Mouse (Mus musculus) kidney, embryonic 15.5 days (tissue): ENCODE measurements around the gene Stk38l. TPM values are rescaled to one million over a fixed set of nuclear protein-coding genes. Genes with fewer than 3 reads are reported as not detected.

Experiments used
- ATAC-seq: fragments of 200-750 bp; cut with Nextera tagmentation; replicated peaks from 2 replicates; pipeline ENCODE4 v1.8.0; 2017; ENCODE audit warnings: moderate TSS enrichment; ENCODE audit not compliant: low FRiP score
- H3K27ac ChIP-seq: fragments of 300-500 bp; sonication (generic); 2 replicates; pipeline ENCODE4 v1.5.1; 2015; ENCODE audit warnings: mild to moderate bottlenecking, inconsistent platforms
- H3K27me3 ChIP-seq: fragments of 300-500 bp; sonication (generic); 2 replicates; pipeline ENCODE4 v1.6.1; 2015; ENCODE audit warnings: inconsistent platforms
- H3K36me3 ChIP-seq: fragments of 300-500 bp; sonication (generic); 2 replicates; pipeline ENCODE4 v1.6.1; 2015; ENCODE audit warnings: inconsistent platforms
- H3K4me1 ChIP-seq: fragments of 300-500 bp; sonication (generic); 2 replicates; pipeline ENCODE4 v1.6.1; 2015; ENCODE audit warnings: inconsistent platforms
- H3K4me2 ChIP-seq: fragments of 300-500 bp; sonication (generic); 2 replicates; pipeline ENCODE4 v1.6.1; 2015; ENCODE audit warnings: moderate library complexity, mild to moderate bottlenecking, inconsistent platforms
- H3K4me3 ChIP-seq: fragments of 300-500 bp; sonication (generic); replicated peaks from 2 replicates; pipeline ENCODE4 v1.5.1; 2015; ENCODE audit warnings: mild to moderate bottlenecking, inconsistent platforms
- H3K9ac ChIP-seq: fragments of 300-500 bp; sonication (generic); 2 replicates; pipeline ENCODE4 v1.6.1; 2015; ENCODE audit warnings: mild to moderate bottlenecking, inconsistent platforms
- H3K9me3 ChIP-seq: fragments of 300-500 bp; sonication (generic); replicated peaks from 2 replicates; pipeline ENCODE4 v1.6.1; 2016; ENCODE audit warnings: inconsistent platforms
- WGBS: fragments of 180-500 bp; shearing (Covaris S2); methylation state at CpG from one replicate; pipeline ENCODE4 v1.1.7; 2015; ENCODE audit warnings: mixed read lengths; 5-methylcytosine and 5-hydroxymethylcytosine counted together
- polyA plus RNA-seq: library from polyadenylated mRNA; unstranded; fragments of >200 nt; fragmentation: Nextera tagmentation; extraction: Ambion mirVana; gene quantifications from 2 replicates; pipeline ENCODE4 v1.2.1, GENCODE M21; 2015

The Stk38l gene
- 14.7 and 16.0 TPM in 2 replicates for polyA plus RNA-seq

DNA sequence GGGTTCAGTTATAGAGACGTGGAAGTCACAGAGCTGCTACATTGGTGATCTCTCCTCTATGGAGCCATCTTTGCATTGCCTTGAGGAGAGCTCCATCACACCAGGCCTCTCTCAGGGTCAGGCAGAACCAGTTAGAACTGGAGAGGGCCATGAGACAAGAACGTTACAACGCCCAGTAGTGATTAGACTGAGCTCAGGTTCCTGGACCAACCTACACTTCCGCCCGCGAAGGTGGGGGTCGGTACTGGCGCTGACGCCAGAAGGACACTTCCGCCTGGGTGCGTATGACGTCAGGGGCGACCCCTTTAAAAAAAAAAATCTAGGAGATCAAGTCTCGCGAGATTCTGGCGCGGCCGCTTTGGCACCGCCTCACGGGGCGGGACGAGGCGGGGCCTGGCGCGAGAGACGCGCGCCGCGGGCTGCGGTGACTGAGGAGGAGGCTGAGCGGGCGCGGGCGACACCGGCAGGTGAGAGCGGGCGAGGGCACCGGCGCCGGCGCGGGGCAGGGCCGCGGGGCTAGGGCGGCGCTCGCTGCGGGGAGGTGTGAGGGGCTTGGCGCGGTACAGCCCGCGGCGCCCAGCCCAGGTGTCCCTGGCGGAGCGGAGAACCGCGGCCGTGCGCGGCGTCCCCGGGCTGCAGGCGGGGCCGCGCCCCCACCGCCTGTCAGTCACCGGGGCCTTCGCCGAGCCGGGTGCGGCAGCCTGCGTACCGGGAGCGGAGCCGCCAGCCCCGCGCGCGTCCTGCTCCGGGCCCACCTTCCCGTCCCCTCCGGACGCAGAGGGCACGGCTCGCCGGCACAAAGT is at the start of gene Stk38l:
Gene Stk38l (plus strand): TSS at position 415 of the 803 bp plus-strand sequence.
- no peaks in the 10 kb centered on the region for H3K36me3 ChIP-seq
- no peaks in the 10 kb centered on the region for H3K9me3 ChIP-seq
- WGBS = 2% methylated on average over 82 of the region's 87 CpGs
- ATAC-seq = peak; percentile 98
- peak within 1 kb of the TSS; percentile 95 for H3K4me3 ChIP-seq
- peak within 1 kb of the TSS; percentile 80 for H3K27ac ChIP-seq
- peaks cover 5% of the 10 kb centered on the region; the same call in 1 of the 2 replicates for H3K4me1 ChIP-seq
- peak within 1 kb of the TSS; percentile 73 for H3K4me2 ChIP-seq
- no peaks in the 10 kb centered on the region for H3K27me3 ChIP-seq
- H3K9ac ChIP-seq = peak within 1 kb of the TSS; percentile 78

DNA sequence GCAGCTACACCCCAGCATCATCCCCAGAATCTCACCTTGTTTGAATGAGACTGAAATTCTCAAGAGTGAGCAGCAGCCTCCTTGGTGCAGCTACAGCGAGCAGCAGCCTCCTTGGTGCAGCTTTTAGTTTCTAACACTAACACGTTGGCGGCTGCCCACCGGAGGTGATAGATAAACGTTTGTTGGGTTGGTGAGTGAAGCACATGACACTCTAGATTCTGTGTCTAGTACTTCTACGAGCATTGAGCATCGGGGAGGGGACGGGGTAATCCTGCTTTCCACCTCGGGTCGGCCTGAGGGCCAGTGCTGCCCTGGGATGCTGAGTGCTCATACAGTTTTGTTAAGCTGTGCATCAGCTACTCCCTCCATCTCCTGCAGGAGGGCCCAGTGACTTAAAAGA is 47.9 kb upstream of the Stk38l start:
- no peak overlapping the region for H3K27ac ChIP-seq
- no peaks in the 10 kb centered on the region for H3K9me3 ChIP-seq
- H3K4me1 ChIP-seq = no peaks in the 10 kb centered on the region
- 73% methylated on average over 10 of the region's 10 CpGs for WGBS
- H3K27me3 ChIP-seq = no peaks in the 10 kb centered on the region
- H3K4me2 ChIP-seq = no peak overlapping the region
- H3K4me3 ChIP-seq = no peak overlapping the region
- no peak overlapping the region for H3K9ac ChIP-seq
- no peak for ATAC-seq
- H3K36me3 ChIP-seq = no peaks in the 10 kb centered on the region

DNA sequence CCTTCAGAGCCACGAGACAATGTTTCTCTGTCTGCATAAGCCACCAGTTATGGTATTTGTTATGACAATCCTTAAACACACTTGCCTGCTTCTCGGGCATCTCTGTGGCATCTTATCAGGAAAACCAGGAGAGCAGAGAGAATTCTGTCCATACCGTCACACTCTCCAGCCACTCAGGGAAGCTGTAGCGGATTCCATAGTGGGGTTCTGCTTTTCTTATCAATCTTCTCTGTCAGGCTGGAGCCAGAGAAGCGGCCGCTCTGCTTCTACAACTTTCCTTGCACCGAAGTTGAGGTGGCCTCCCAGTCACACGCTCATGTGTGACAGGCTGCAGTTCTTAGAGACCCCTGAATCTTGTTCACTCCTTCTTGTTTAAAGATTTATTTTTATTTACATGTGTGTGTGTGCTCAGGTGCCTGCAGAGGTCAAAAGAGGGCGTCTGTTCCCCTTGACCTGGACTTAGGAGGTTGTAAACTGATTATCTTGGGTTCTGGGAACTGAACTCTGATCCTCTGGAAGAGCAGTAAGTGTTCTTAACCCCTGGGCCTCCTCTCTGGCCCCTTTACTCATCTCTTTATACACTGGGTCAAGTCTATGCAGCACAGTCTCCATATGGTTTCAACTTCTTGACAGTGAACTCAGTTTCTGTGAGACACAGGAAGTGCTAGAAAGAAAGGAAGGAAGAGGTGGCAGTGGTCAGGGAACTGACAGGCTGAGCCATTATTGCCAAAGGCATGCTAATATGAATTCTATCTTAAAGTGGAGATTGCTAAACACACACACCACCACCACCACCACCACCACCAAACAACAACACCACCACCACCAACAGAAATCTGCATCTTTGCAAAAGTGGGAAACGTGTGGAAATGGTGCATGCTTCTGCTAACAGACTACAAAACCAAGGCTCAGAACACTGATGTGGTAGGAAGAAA is 46.4 kb upstream of the Stk38l start:
- Histone ChIP-seq H3K27ac (no peak overlapping the region), H3K9ac (no peak overlapping the region), H3K4me3 (no peak overlapping the region), H3K4me2 (no peak overlapping the region), H3K4me1 (no peaks in the 10 kb centered on the region), H3K9me3 (no peaks in the 10 kb centered on the region), H3K36me3 (no peaks in the 10 kb centered on the region), H3K27me3 (no peaks in the 10 kb centered on the region)
- WGBS = 69% methylated on average over 10 of the region's 10 CpGs
- no peak for ATAC-seq

DNA sequence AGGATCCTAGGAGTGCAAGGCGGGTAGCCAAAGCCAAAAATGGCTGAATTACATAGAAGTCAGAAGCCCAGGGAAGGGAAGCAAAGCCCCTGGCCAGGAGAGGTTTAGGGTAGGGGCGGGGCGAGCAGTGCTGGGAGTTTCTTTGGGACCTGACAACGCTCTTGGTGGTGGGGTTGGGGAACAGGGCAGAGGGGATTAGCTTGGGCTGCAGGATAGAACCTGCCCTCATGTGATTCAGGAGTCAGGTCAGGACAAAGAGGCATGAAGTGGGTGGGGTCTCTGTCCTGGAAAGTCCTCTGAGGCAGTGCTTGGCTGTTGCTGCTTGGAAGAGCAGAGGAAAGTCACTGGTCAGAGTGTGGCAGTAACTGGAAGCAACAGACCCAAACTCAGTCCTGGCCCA is 40.9 kb upstream of the Stk38l start:
- Histone ChIP-seq H3K4me1 (no peaks in the 10 kb centered on the region), H3K4me2 (no peak overlapping the region), H3K27me3 (no peaks in the 10 kb centered on the region), H3K36me3 (no peaks in the 10 kb centered on the region), H3K9ac (no peak overlapping the region), H3K9me3 (no peaks in the 10 kb centered on the region), H3K27ac (no peak overlapping the region), H3K4me3 (no peak overlapping the region)
- WGBS = 86% methylated on average over 4 of the region's 4 CpGs
- ATAC-seq = no peak

DNA sequence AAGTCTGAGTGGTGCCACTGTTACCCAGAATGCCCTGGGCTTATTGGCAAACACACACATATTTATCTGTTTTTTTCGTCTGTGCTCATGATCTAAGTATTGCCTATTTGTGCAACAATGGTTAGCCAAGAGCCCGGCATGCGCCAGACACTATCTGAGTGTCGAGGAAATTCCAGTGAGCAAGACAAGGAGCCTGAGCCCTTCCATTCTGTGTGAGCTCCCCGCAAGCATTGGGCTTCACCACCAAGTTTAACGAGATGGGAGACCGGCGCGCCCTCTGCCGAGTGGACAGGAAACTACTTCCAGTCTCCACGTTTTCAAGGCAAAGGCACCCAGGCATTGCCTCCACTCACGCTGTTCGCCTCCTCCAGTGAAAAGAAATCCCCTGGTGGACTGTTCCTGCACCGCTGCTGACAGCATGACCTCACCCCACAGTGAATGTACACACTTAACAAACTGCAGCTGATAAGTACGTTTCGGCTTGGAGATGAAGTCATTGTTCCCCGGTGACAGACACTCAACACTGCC is 39.0 kb upstream of the Stk38l start:
- Histone ChIP-seq H3K36me3 (no peaks in the 10 kb centered on the region), H3K4me2 (no peak overlapping the region), H3K4me1 (no peaks in the 10 kb centered on the region), H3K9ac (no peak overlapping the region), H3K27me3 (no peaks in the 10 kb centered on the region), H3K27ac (no peak overlapping the region), H3K4me3 (no peak overlapping the region), H3K9me3 (no peaks in the 10 kb centered on the region)
- WGBS = 83% methylated on average over 17 of the region's 17 CpGs
- no peak for ATAC-seq

DNA sequence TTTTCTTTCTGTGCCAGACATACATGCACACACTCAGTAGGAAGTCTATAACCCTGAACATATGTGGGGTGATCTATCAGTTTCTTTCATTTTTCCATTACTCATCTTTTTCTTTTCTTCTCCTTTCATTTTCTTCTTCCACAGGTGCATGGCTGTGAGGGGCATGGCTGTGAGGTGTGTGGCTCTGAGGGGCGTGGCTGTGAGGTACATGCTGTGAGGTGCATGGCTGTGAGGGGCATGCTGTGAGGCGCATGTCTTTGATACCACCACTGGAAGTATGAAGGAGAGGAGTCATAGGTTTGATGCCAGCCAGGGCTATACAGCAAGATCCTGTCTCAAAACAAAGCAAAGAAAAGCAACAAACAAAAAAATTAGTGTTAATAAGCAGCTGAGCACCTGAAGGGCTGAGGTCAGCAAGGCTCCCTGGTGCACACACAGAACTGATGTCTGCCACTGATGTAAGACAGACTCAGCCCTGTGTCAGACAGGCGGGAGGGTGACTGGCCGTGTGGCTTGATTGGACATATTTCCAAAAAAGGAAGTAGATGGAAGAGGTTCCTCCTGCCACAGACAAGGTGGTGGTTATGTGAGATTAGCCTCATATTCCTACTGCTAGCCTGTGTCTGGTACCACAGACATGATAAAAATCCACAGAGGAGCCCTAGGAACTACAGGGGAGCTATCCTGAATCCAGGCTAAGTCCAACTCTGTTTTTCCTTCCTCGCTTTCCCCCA is 38.2 kb upstream of the Stk38l start:
- H3K4me2 ChIP-seq = no peak overlapping the region
- no peaks in the 10 kb centered on the region for H3K4me1 ChIP-seq
- no peaks in the 10 kb centered on the region for H3K27me3 ChIP-seq
- no peak for ATAC-seq
- no peaks in the 10 kb centered on the region for H3K36me3 ChIP-seq
- H3K9ac ChIP-seq = no peak overlapping the region
- H3K9me3 ChIP-seq = no peaks in the 10 kb centered on the region
- no peak overlapping the region for H3K4me3 ChIP-seq
- 83% methylated on average over 5 of the region's 5 CpGs for whole genome bisulfite sequencing
- no peak overlapping the region for H3K27ac ChIP-seq

DNA sequence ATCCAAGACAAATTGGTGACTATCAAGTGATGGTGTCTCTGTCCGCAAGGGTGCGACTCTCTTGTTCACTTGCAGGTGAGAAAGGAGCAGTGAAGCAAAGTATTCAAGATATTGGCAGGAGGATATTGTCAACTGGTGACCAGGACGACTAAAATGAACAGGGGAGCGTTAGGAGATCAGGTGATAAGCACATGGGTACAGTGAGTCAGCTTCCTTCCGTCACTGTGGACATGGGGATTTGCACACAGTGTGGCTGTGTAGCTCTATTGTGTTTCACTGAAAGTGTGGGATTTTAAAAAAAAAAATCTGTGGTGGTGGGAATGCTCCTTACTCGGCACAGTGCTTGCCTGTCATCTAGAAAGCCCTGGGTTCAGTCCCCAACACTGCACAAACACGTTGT is 36.8 kb upstream of the Stk38l start:
- Histone ChIP-seq H3K9me3 (no peaks in the 10 kb centered on the region), H3K36me3 (no peaks in the 10 kb centered on the region), H3K9ac (no peak overlapping the region), H3K27me3 (no peaks in the 10 kb centered on the region), H3K4me2 (no peak overlapping the region), H3K4me3 (no peak overlapping the region), H3K27ac (no peak overlapping the region), H3K4me1 (no peaks in the 10 kb centered on the region)
- 84% methylated on average over 7 of the region's 7 CpGs for WGBS
- ATAC-seq = no peak

DNA sequence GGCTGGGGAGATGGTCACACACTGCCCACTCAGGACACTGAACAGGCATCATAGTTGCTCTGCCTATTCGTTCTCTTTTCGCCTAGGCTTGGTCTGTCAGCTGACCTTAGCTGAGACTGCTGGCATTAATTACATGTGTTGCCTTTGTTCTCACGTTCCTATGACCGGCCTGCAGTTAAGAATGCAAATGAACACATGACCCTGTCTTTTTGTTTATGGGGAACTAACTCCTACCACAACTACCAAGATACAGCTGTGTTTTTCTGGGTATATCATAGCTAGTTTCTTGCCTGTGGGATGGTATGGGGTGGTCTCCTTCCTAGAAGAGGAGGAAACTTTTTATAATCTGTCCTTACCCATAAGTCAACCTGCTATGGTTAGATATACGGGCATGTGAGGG is 35.9 kb upstream of the Stk38l start:
- H3K4me2 ChIP-seq = no peak overlapping the region
- no peaks in the 10 kb centered on the region for H3K4me1 ChIP-seq
- no peak overlapping the region for H3K27ac ChIP-seq
- no peaks in the 10 kb centered on the region for H3K36me3 ChIP-seq
- ATAC-seq = no peak
- H3K4me3 ChIP-seq = no peak overlapping the region
- WGBS = 89% methylated on average over 5 of the region's 5 CpGs
- H3K9me3 ChIP-seq = no peaks in the 10 kb centered on the region
- no peaks in the 10 kb centered on the region for H3K27me3 ChIP-seq
- H3K9ac ChIP-seq = no peak overlapping the region

DNA sequence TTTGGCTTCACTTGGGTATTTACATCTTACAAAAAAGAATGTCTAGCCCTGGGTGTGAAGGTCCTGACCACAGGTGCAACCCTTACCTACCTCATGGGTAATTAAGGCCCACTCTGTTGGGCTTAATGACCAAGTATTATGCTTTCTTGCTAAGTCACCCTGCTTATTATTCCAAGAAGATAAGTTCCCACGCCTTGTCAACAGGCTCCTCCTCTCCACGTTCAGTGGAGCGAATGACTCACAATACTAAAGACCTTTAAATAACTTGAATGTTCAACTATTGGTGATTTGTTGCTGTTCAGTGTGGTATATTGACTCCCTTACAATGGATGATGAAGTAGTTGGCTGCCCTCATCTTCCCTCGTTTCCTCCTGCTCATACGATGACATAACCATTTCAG is 27.0 kb upstream of the Stk38l start:
- H3K4me1 ChIP-seq = no peaks in the 10 kb centered on the region; the same call in 1 of the 2 replicates
- WGBS = 73% methylated on average over 5 of the region's 5 CpGs
- H3K4me2 ChIP-seq = no peak overlapping the region
- H3K9me3 ChIP-seq = no peaks in the 10 kb centered on the region
- H3K27me3 ChIP-seq = no peaks in the 10 kb centered on the region
- no peaks in the 10 kb centered on the region for H3K36me3 ChIP-seq
- no peak overlapping the region for H3K4me3 ChIP-seq
- H3K9ac ChIP-seq = no peak overlapping the region
- H3K27ac ChIP-seq = no peak overlapping the region
- no peak for ATAC-seq

DNA sequence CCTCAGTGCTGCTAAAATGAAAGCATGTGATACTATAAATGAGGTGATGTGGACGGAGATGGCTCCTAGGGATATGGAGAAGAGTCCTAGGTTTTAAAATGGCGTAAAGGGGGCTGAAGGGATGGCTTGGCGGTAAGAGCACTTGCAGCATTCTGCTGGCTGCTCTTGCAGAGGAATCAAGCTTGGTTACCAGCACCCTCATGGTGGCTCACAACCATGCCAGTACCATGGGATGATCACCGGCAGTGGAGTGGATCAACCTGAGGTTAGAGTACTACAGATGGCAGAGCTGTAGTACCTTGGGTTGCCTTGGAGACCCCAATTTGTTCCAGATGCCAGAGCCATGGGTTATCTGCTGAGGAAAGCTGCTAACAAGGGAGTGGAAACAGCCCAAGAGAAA is 26.4 kb upstream of the Stk38l start:
- 91% methylated on average over 4 of the region's 4 CpGs for WGBS
- Histone ChIP-seq H3K4me3 (no peak overlapping the region), H3K4me1 (no peaks in the 10 kb centered on the region; the same call in 1 of the 2 replicates), H3K27me3 (no peaks in the 10 kb centered on the region), H3K9ac (no peak overlapping the region), H3K9me3 (no peaks in the 10 kb centered on the region), H3K4me2 (no peak overlapping the region), H3K27ac (no peak overlapping the region), H3K36me3 (no peaks in the 10 kb centered on the region)
- ATAC-seq = no peak

DNA sequence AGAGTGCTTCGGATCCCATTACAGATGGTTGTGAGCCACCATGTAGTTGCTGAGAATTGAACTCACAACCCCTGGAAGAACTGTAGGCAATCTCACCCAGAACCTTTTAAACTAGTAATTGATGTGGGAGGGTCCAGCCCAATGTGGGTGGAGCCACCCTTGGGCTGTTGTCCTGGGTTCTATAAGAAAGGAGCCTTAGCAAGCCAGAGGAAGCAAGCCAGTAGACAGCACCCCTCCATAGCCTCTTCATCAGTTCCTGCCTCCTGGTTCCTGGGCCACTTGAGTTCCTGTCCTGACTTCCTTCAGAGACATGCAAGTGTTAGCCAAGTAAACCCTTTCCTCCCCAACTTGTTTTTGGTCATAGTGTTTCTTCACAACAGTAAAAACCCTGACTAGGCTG is 24.3 kb upstream of the Stk38l start:
- Histone ChIP-seq H3K4me2 (no peak overlapping the region), H3K27ac (no peak overlapping the region), H3K9ac (no peak overlapping the region), H3K4me3 (no peak overlapping the region), H3K4me1 (no peaks in the 10 kb centered on the region; the same call in 1 of the 2 replicates), H3K36me3 (no peaks in the 10 kb centered on the region), H3K9me3 (no peaks in the 10 kb centered on the region), H3K27me3 (no peaks in the 10 kb centered on the region)
- 92% methylated on average over 1 of the region's 1 CpGs for WGBS
- ATAC-seq = no peak
